Mouse (Mus musculus): ENCODE results near the gene Fibp.
"Not testable (repeated sequence)": the region's sequence is repeated elsewhere in the genome, so short reads cannot be mapped to it uniquely, and the experiment has no call there.

Gene Fibp

DNA sequence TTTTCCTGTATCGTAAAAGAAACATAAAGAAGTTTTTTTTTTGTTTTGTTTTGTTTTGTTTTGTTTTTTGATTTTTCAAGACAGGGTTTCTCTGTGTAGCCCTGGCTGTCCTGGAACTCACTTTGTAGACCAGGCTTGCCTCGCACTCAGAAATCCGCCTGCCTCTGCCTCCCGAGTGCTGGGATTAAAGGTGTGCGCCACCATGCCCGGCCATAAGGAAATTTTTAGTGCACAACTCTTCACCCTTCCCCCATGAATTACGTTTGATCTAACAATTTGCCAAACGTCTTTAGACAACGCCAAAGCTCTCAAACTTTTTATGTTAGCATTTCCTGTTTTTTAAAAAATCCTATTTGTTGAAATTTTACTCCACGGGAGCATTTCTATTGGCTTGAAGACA, 29.3 kb downstream of the Fibp start:
- DNase-seq (ENCODE audit: low spot score): not testable (repeated sequence)

DNA sequence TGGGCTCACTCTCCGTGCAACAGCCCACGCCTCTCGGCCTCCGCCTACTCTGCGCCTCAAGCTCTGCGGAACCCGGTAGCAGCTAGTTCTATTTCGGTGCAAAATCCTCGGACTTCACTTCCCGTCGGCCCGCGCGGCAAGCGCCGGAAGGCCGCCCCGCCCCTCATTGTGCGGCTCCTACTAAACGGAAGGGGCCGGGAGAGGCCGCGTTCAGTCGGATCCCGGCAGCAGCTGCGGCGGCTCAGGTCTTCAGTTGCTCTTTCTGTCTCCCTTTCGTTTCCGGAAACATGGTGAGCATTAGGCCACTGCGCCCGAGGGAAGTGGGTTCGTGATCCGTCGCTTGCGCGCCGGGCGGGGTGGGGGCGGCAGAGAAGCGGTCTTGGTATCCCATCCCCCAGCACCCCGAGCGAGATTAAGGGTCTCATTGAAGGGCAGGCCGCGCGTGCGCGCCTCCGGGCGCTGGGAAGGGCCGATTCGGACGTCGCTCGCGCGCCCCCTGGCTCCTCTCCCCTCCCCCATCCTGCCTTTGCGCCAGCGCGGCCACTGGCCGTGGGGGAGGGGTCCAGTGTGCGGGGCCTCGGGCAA, 30.0 kb downstream of the Fibp start, which contains the start of gene Cfl1:
Cfl1 (plus strand) TSS at position 143 of the 585 bp plus-strand sequence.
- peak; percentile 89 for DNase-seq (ENCODE audit: low spot score)

DNA sequence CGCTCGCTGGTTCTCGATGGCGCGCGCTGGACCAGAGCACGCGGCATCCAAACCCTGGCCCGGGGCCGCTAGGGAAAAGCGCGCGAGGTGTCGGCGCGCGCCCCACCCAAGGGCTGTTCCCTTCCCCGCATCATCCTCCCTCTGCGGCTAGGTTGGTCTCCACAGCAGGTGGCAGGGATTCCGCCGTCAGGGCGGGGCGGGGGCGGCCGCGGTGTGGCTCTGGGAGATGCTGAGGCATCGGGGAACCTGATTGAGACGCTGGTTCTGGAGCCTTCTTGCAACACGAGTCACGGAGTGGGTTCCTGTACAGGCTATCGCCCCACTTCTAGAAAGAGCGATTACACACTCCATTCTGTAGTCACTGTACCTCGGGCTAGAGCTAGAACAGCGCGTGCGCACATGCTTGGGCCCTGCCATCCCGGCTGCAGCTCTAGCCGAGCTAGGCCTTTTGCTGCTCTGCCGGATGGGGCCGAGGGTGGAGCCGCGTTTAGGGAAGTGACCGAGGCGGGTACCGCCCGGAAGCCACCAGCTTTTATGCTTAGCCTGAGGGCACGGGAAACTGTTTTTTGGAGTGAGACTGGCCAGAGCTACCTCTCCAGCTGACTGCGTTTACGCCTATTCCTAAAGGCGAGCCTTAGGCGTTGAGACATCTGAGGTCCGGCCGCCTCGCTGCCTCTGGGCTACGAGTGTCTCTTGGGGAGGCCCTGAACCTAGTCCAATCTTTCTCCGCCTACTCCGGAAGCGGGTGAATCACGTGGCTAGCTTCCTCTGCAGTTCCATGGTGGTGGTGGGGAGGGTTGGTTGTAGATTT, 30.7 kb downstream of the Fibp start:
- DNase-seq (ENCODE audit: low spot score): peak; percentile 74

DNA sequence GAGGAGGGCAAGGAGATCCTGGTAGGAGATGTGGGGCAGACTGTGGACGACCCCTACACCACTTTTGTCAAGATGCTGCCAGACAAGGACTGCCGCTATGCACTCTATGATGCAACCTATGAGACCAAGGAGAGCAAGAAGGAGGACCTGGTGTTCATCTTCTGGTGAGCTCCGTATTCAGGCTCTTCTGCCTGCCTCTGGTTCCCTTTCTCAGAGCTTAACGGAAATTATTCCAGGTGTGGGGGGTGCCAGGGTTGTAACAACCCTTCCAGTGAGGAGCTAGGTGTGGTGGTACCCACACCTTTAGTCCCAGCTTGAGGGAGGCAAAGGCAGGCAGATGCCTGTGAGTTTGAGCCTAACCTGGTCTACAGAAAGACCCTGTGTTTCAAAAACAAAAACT, 32.2 kb downstream of the Fibp start:
- no peak for DNase-seq (ENCODE audit: low spot score)

- not testable (repeated sequence) for DNase-seq (ENCODE audit: low spot score)
Observed at GRCm38 (mm10) chr19:5493301-5493721, 32.9 kb downstream of the Fibp start.

DNA sequence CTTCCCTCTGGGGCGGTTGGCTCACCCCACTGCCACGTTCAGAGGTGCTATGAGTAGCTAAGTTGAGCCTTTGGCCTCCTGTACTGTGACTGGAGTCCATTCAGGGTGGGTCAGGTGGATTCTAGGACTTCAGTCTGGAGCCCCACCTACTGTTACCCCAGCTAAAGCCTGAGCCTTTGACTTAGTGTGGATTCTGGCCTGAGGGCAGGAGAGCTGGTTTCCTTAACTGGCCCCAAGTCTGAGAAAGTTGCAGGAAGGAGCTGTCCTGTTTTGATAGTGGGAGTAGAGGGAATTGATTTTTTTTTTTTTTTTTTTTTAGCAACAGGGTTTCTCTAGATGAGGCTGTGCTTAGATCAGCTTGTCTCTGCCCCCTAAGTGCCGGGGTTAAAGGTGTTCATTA, 33.9 kb downstream of the Fibp start:
- DNase-seq (ENCODE audit: low spot score): no peak

DNA sequence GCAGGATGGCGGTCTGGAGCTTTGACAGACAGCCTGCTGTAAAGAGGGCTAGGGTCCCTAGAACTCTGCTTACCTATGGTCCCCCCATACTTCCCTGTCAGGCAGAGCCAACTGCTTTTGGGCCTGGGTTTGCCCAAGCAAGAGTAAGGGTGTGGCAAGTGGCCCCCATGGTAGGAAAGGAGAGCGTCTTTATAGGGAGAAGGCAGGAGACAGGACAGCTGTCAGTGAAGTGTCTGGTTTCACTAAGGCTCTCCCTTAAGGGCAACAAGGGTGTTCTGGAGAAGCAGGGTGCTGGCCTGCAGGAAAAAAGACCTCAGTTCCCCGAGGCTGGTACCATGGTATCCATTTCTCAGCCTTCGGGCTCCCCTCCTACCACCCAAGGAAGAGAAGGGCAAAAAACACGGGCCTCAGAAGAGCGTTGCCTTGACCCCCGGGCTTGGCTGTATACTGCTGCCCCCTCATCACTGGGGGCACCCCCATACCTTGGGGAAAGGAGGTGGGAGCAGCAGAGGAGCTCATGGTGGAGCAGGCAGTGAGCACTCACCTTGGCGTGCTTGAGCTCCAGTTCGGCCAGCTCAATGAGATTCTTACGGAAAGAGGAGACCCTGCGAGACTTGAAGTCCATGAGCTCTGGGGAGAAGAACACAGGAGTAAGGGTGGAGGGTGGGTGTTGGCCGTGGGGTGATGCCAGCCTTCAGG, 35.1 kb downstream of the Fibp start:
- DNase-seq (ENCODE audit: low spot score): no peak

DNA sequence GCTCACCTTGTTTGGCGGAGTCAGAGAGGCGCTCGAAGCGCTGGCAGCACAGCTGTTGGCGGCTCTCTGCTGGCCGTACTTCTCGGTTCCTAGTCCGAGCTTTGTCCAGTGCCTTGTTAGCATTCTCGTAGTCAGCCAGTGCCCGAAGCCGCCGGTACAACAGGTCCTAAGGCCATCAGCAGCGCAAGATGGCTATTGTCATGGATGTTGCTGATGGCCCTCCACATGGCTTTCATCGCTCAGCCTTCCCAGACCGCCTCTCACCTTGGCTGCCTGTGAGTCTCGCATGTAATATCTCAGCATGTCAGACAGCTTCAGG, 35.6 kb downstream of the Fibp start:
- no peak for DNase-seq (ENCODE audit: low spot score)

DNA sequence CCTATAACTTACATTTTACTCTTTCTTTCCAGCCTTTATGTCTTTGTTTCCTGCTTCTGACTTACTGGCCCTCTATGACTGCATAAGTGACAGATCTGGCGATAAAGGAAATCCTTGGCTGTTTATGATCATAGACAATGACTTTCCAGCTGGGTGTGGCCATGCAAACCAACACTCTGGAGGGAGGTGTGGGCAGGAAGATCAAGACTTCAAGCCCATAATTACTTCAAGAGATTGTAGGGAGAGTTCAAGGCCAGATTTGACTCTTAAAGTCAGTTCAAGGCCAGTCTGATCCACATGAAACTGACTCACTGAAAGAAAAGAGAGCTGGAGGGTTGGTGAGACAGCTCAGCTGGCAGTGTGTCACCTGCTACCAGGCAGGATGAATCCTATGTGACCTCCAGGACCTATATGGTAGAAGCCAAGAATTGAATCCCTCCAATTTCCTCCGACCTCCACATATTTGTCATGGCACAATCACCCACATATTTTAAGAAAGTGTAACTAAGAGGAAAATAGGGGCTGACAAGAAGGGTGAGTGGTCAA, 40.0 kb downstream of the Fibp start:
- no peak for DNase-seq (ENCODE audit: low spot score)

DNA sequence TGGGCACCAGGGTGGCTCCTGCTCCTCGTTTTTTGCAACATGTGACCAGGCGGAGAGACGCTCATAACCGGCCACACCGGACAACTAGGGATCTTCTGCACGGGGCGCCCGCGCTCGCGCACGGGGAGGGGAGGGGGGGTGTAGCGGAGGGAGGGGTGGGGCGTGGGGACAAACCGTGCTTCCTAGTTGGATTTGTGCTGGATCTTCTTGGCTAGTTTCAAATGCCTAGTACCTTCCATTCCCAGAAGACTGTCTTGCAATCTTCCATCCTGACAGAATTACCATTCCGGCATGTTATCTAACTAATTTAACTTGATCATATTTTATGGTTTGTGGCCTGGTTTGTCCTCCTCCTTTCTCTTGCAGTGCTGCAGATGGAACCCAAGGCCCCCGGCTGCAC, 43.3 kb downstream of the Fibp start, which contains the start of gene 1700020D05Rik:
1700020D05Rik (minus strand) TSS at position 101 of the 400 bp plus-strand sequence.
- no peak for DNase-seq (ENCODE audit: low spot score)

- DNase-seq (ENCODE audit: low spot score): peak; percentile 91
Observed at GRCm38 (mm10) chr19:5510031-5511026, 49.9 kb downstream of the Fibp start, which contains the start of gene Snx32. Gene Snx32, minus strand, starts transcription at chr19:5510538.

DNA sequence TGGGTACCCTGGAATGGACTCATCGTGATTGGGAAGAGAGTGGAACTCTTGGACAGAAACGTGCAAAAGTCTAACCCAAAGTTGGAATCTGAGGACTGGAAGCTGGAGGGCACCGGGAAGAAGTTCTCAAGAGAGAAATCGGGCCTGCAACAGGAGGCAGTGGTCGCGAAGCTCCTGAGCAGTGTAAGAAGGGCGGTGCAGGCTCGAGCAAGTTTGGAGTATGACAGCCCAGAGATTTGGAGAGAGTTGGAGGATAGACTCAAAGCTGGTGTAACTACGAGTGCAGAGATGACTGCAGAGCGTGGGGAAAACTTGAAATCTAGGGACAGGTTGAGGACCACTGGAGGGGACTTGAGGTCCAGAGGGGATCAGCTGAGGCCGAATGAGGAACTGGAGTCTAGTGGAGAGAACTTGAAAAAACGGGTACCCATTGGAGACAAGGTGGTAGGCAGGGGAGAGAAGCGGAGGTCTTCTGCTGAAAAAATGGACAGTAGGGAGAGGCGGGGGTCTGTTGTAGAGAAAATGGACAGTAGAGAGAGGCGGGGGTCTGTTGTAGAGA, 50.7 kb downstream of the Fibp start:
- DNase-seq (ENCODE audit: low spot score): no peak

- DNase-seq (ENCODE audit: low spot score): no peak
Observed at GRCm38 (mm10) chr19:5512091-5513004, 51.9 kb downstream of the Fibp start.

GRCm38 (mm10) chr19:5513005-5513349, 52.6 kb downstream of the Fibp start:
- no peak for DNase-seq (ENCODE audit: low spot score)
